Mouse (Mus musculus): ENCODE results near the gene Gm7544. TPM values are rescaled to one million over a fixed set of nuclear protein-coding genes. Genes with fewer than 3 reads are reported as not detected.

Gm7544 gene
- total and polyA plus RNA-seq, 3 experiments: not detected

DNA sequence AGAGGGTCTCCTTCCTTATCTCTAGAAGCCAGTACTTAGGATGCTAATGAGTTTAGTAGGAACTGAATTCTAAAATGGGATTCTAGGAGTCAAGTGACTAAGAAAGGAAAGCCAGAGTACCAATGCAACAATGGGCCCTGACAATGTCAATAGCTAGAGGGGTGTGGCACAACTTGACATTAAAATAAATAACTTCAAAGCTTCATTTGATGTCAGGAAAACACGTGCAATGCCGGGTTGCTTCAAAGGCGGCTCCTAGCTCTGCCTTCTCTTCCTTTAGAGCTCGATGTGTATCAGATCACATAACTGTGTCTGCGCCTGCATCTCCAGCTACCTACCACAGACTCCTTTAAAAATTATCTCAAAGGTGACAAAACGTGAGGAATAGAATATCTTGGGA, 18.1 kb upstream of the Gm7544 start:
- in situ Hi-C loops (cut with MboI; ENCODE audit: low pct_ligation_motif_present, low pct_unique_long_range_greater_than_20kb, low sequenced_read_pairs): no loop called here
- H3K4me2 ChIP-seq (ENCODE audit: insufficient read depth, low read depth, poor library complexity, severe bottlenecking): no peak overlapping the region
- DNase-seq (ENCODE audit: extremely low read depth): no peak

DNA sequence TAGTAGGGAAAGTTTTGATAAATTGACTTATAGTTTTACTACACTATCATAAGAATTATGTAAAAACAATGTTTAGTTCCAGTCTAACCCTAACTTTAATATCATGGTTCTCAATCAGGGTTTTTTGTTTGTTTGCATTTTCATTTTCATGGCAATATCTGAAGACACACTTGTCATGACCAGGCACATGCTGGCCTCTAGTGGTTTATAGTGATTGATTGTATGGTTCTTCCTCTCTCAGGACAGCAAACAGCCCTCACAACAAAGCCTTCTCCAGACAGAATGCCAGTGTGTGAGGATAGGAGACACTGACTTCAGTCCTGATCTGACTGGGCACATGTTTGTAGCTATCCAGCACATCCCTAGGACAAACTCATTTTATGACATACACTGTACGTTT, 17.4 kb upstream of the Gm7544 start:
- Histone ChIP-seq H3K27me3 (replicated peaks) (no peaks in the 10 kb centered on the region), H3K4me1 (ENCODE audit: control insufficient read depth in 1 of 2, insufficient read depth in 2 of 2) (peaks cover 3 to 7% of the 10 kb centered on the region in 2 experiments; a peak in 2 of 4 replicates), H3K4me3 (replicated peaks in 1 of 3; ENCODE audit: low read depth in 2 of 3, low read length in 2 of 3, poor library complexity in 1 of 3) (no peak overlapping the region), H3K9me3 (replicated peaks; ENCODE audit: low read length) (no peaks in the 10 kb centered on the region), H3K27ac (ENCODE audit: insufficient read depth, low read depth) (no peak overlapping the region), H3K79me2 (replicated peaks; ENCODE audit: control insufficient read depth, extremely low read depth, insufficient read depth, poor library complexity, severe bottlenecking) (no peaks in the 10 kb centered on the region), H3K4me2 (ENCODE audit: insufficient read depth, low read depth, poor library complexity, severe bottlenecking) (no peak overlapping the region), H3K9ac (ENCODE audit: insufficient read depth, low read depth) (no peak overlapping the region), H3K36me3 (replicated peaks in 1 of 2; ENCODE audit: control insufficient read depth in 1 of 2, insufficient read depth in 1 of 2, low read length in 1 of 2) (no peaks in the 10 kb centered on the region)
- TF ChIP-seq RAD21 (IDR thresholded peaks at IDR 0.05; ENCODE audit: low read depth, low read length) (peak; percentile 62), TBP (conservative IDR thresholded peaks at IDR 0.05; ENCODE audit: low read depth, low read length) (no peak), SMC3 (IDR thresholded peaks at IDR 0.05; ENCODE audit: low read depth, low read length) (peak; percentile 44), CTCF (conservative IDR thresholded peaks at IDR 0.05 in 1 of 2, IDR thresholded peaks at IDR 0.05 in 1 of 2; ENCODE audit: low read depth in 2 of 2, low read length in 2 of 2) (peak in 1 of 2 experiments; percentile 58; a peak in 2 of 4 replicates)
- dilution Hi-C loops (cut with MboI; ENCODE audit: extremely low pct_ligation_motif_present, extremely low pct_unique_long_range_greater_than_20kb, low sequenced_read_pairs): no loop called here
- in situ Hi-C loops (cut with MboI; ENCODE audit: low pct_ligation_motif_present, low pct_unique_long_range_greater_than_20kb, low sequenced_read_pairs): no loop called here
- no peak for DNase-seq (ENCODE audit: extremely low read depth)

More for the DNA sequence above, 18.1 kb upstream of the Gm7544 start:
- no peak overlapping the region for H3K27ac ChIP-seq (ENCODE audit: insufficient read depth, low read depth)
- H3K9ac ChIP-seq (ENCODE audit: insufficient read depth, low read depth): no peak overlapping the region
- no peaks in the 10 kb centered on the region for H3K79me2 ChIP-seq (replicated peaks; ENCODE audit: control insufficient read depth, extremely low read depth, insufficient read depth, poor library complexity, severe bottlenecking)
- H3K9me3 ChIP-seq (replicated peaks; ENCODE audit: low read length): no peaks in the 10 kb centered on the region
- no peak overlapping the region for H3K4me3 ChIP-seq (replicated peaks in 1 of 3; ENCODE audit: low read depth in 2 of 3, low read length in 2 of 3, poor library complexity in 1 of 3)
- H3K36me3 ChIP-seq (replicated peaks in 1 of 2; ENCODE audit: control insufficient read depth in 1 of 2, insufficient read depth in 1 of 2, low read length in 1 of 2): no peaks in the 10 kb centered on the region
- peaks cover 3 to 7% of the 10 kb centered on the region in 2 experiments; a peak in 2 of 4 replicates for H3K4me1 ChIP-seq (ENCODE audit: control insufficient read depth in 1 of 2, insufficient read depth in 2 of 2)
- no peak for TF ChIP-seq SMC3 (IDR thresholded peaks at IDR 0.05; ENCODE audit: low read depth, low read length)
- no peak for TF ChIP-seq BHLHE40 (IDR thresholded peaks at IDR 0.05; ENCODE audit: low read depth, low read length)
- no peak for TF ChIP-seq CHD1 (IDR thresholded peaks at IDR 0.05; ENCODE audit: low read depth, low read length)
- no peak for TF ChIP-seq E2F4 (IDR thresholded peaks at IDR 0.05; ENCODE audit: insufficient replicate concordance, low read depth, low read length)
- TF ChIP-seq ZNF384 (IDR thresholded peaks at IDR 0.05; ENCODE audit: low read depth, low read length): no peak
- no peak for TF ChIP-seq USF1 (IDR thresholded peaks at IDR 0.05; ENCODE audit: low read depth, low read length)
- TF ChIP-seq ZMIZ1 (IDR thresholded peaks at IDR 0.05; ENCODE audit: low read depth, low read length): no peak
- no peak for TF ChIP-seq IRF4 (IDR thresholded peaks at IDR 0.05; ENCODE audit: low read depth, low read length)
- TF ChIP-seq NRF1 (IDR thresholded peaks at IDR 0.05; ENCODE audit: low read depth, low read length): no peak
- no peak for TF ChIP-seq MXI1 (IDR thresholded peaks at IDR 0.05; ENCODE audit: low read depth, low read length)
- no peak for TF ChIP-seq ELF1 (IDR thresholded peaks at IDR 0.05; ENCODE audit: low read depth, low read length)
- no peak for TF ChIP-seq MYC (IDR thresholded peaks at IDR 0.05; ENCODE audit: low read depth, low read length)
- no peak for TF ChIP-seq PAX5 (IDR thresholded peaks at IDR 0.05; ENCODE audit: low read length)
- no peak for TF ChIP-seq JUND (conservative IDR thresholded peaks at IDR 0.05; ENCODE audit: low read depth, low read length)
- no peak for TF ChIP-seq ZKSCAN1 (IDR thresholded peaks at IDR 0.05; ENCODE audit: borderline replicate concordance, low read depth, low read length)
- no peak for TF ChIP-seq NELFE (IDR thresholded peaks at IDR 0.05; ENCODE audit: low read depth, low read length)
- no peak for TF ChIP-seq MEF2A (IDR thresholded peaks at IDR 0.05; ENCODE audit: borderline replicate concordance, low read depth, low read length)
- no peak for TF ChIP-seq MAX (IDR thresholded peaks at IDR 0.05; ENCODE audit: low read length)
- dilution Hi-C loops (cut with MboI; ENCODE audit: extremely low pct_ligation_motif_present, extremely low pct_unique_long_range_greater_than_20kb, low sequenced_read_pairs): no loop called here
- H3K27me3 ChIP-seq (replicated peaks): no peaks in the 10 kb centered on the region

Measured in CH12.LX (cell line).